Mouse (Mus musculus) cerebellum, postnatal 14 days (tissue): ENCODE data around the gene Rcn3.
A peak's percentile ranks its signal among the peaks of the same experiment; 100 is the strongest.

Experiments
- DNase-seq, 2 experiments: peaks; one replicate each; pipeline ENCODE4 v3.0.0; 2021; ENCODE audit warnings: mixed read lengths in 2 of 2

Rcn3 gene

DNA sequence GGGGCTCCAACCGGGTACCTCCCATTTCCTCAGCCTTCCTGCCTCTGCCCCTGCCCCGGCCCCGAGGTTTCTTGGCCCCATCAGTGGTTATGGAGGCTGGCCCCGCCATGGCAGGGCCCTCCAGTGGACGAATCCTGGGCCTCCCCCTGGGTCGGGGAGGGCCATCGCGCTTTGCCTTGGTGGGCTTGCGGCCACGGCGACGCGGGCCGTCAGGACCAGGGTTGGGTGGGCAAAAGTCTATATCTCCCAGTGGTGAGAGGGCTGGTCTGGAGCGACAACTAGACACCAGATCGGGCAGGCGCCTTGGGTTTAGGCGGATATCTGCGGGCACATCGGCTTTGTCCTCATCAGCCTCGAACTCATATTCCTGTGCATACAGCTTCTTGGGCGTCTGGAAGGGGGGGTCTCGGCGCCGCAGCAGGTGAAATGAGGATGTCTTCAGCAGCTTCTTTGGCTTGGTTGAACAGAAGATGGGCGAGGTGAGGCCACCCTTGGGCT lies 45.1 kb downstream of the Rcn3 start:
- no peak for DNase-seq

DNA sequence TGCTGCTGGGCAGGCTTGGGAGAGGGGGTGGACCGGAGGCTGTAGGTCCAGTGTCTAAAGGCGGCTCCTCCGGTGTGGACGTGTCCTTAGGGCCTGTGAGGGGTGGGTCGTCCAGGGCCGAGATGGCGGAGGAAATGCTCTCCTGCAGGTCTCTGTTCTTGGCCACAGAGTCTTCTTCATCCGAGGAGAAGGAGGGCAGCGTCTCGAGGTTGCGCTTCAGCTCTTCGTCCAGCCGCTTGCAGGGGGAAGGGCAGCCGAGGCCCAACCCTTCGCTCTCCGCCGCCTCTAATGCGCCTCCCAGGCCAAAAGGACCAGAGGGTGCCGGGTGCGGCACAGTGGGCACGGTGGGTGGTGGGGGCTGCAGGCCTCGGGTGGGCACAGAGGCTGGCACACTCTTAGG lies 46.3 kb downstream of the Rcn3 start:
- no peak for DNase-seq

DNA sequence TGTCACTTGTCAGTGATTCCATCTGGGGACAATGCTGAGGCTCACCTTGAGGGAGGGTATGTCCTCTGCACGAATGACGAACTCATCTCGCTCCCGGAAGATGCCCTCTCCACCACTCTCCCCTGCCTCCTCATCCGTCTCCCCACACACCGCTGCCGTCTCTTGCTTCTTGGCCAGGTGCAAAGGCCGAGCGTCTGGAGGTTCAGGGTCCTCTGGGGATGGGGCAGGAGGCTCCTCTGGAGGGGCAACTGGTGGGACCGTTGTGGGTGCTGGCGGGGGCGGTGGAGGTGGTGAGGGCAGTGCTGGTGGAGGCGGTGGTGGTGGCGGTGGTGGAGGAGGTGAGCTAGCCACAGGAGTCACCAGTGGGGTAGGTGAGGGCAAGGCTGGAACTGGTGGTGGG lies 48.7 kb downstream of the Rcn3 start:
- no peak for DNase-seq

GRCm38 (mm10) chr7:45040851-45041250 lies 51.2 kb downstream of the Rcn3 start:
- no peak for DNase-seq

GRCm38 (mm10) chr7:45038411-45038810 lies 53.6 kb downstream of the Rcn3 start:
- DNase-seq, result no peak

GRCm38 (mm10) chr7:45037720-45038361 lies 54.2 kb downstream of the Rcn3 start:
- DNase-seq, result peak; percentile 66 to 82

- no peak for DNase-seq
These were observed 55.3 kb downstream of the Rcn3 start for GRCm38 (mm10) chr7:45036702-45037101.

GRCm38 (mm10) chr7:45035631-45036030 lies 56.4 kb downstream of the Rcn3 start:
- DNase-seq, result no peak

GRCm38 (mm10) chr7:45033722-45034359 lies 58.2 kb downstream of the Rcn3 start:
- DNase-seq, result no peak
